Mouse (Mus musculus) brain, embryonic 18.5 days (tissue): ENCODE measurements at regions not wholly inside any gene's neighbourhood (a gene's known extent, or its start where the extent isn't known, plus 50 kb on each side); places are given as distances from the start of the nearest gene placed in this dataset.

Source experiments
- DNase-seq: peaks from one replicate; pipeline ENCODE4 v3.0.0-alpha.2; 2012; ENCODE audit warnings: low read depth, low spot score

GRCm38 (mm10) chr3:148659024-148659423 lies 331.3 kb downstream of the Adgrl2 start:
- no peak for DNase-seq

DNA sequence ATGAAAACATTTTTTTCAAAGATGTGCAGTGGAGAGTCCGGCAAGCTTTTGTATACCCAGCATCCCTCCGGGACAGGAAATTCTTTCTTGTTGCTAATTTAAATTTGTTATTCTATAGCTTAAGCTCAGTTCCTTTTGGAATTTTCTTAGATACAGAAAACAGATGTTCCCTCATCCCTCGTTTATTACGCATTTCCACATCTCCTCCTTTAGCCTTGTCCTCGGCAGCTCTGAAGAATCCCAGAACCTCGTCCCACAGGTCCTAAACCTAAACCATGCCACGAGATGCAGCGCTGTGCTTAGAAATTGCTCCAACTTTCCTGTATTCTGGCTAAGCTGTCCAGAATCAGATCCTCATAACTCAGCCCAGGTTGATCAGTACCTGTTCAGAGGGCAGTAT lies 332.0 kb downstream of the Adgrl2 start:
- DNase-seq = no peak

- DNase-seq = no peak
These were observed 334.2 kb downstream of the Adgrl2 start for GRCm38 (mm10) chr3:148656187-148656586.

- DNase-seq = no peak
These were observed 340.1 kb downstream of the Adgrl2 start for GRCm38 (mm10) chr3:148650241-148650640.

- DNase-seq = no peak
These were observed 345.4 kb downstream of the Adgrl2 start for GRCm38 (mm10) chr3:148644924-148645323.

DNA sequence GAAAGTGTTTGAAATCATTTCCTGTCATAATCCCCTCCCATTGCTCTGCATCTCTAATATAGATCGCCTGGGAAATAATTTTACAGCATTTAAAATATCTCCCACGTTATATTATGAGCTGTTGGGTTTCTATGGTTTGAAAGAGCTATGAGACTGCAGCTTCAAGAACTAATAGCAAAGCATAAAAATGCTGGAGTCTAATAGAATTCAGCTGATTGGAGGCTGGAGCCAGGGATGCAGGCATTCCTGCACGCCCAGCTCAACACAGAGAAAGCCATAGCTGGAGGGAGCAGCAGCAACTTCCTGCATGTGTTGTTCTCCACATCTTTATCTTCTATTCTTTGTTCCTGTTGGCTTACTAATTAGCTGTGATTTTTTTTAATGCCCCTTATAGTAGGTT lies 348.8 kb downstream of the Adgrl2 start:
- DNase-seq = no peak

DNA sequence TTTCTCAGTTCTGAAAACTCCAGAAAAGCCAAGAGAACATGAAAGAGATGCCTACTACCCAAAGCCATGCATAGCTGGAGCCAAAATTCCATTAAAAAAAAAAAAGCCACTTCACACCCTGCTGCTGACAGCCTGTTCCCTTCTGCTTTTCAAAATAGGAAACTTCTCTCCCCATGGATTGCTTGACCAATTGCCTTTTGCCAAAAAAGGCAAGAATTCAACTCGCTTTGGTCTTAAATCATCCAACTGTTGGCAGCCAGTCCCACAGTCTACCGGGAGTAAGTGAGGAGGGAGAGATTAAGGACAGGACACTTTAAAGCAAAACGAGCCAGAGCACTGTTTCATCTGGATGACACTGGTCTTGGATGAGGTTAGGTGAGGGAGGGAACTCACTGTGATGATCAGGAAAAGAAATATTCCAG lies 349.7 kb downstream of the Adgrl2 start:
- DNase-seq = no peak

GRCm38 (mm10) chr3:148635101-148635500 lies 355.3 kb downstream of the Adgrl2 start:
- DNase-seq = no peak

GRCm38 (mm10) chr3:148634352-148634751 lies 356.0 kb downstream of the Adgrl2 start:
- no peak for DNase-seq

DNA sequence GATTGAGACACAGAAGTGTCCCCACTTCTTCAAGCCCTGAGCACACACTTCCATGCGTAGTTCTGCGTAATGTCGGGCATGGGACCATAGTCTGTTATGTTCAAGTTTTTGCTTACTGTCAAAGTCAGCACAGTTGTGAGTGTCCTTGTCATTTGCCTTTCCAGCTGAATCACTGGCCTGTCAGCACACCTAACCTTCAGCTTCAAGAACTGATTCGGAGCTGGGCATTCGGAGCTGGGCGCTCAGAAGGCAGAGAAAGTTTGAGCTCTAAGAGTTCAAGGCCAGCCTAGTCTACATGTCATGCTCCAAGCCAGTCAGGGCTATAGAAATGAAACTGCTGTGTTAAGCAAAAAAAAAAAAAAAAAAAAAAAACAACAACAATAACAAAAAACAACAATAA lies 357.1 kb downstream of the Adgrl2 start:
- DNase-seq = no peak

DNA sequence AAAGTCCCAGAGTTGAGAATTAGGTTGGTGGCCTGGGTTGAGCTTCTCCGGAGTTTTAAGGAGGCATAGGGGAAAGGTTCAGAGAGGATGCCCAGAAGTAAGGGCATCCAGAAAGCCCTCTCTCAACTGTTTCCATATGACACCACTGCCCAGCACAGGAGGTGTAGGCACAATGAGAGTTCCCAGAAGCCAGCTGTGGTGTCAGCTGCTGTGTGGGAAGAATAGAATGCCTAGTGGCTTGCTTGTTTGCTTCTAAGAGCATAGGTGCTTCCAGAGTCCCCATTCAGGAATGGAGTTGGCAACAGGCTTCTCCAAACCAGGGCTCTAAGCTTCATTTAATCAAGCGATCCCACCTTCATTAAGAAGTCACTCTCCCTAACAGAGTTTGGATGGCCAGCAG lies 357.9 kb downstream of the Adgrl2 start:
- no peak for DNase-seq

DNA sequence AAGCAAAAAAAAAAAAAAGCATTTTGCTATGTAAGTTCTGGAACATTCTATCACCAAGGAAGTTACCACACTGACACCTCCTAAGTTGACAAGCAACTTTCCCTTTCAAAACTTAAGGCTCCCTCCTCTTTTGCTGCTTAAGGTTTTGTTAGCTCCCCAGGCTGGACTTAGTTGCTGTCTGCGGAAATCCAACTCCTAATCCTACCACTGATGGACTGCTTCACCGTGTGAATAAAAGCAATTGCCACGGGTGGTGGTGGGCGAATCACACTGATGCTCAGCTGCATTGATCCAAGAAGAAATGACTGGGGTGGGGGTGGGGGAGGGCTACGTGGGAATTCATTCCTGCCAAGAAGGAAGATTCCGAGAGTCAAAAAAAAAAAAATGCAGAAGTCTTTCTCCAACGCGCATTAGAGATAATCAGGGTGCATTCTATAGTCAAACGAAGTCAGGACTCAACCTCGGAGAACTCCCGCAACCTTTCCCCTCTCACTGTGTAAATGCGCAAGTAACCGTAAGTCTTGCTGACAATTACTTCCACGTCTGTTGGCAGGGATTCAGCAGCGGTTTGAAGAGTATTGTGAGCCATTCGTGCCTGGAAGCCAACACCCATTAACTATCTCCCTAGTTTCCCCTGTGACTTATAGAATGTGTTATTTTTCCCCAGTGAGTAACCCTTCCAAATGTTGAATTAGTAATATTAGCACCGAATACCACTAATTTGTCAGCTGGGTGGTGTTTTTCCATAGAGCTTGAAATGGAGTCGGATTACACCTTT lies 358.8 kb downstream of the Adgrl2 start:
- no peak for DNase-seq

GRCm38 (mm10) chr3:148630865-148631264 lies 359.5 kb downstream of the Adgrl2 start:
- no peak for DNase-seq

GRCm38 (mm10) chr3:148614971-148615671 lies 375.2 kb downstream of the Adgrl2 start:
- DNase-seq = no peak

GRCm38 (mm10) chr3:148613443-148613842 lies 376.9 kb downstream of the Adgrl2 start:
- no peak for DNase-seq

- DNase-seq = no peak
These were observed 387.1 kb downstream of the Adgrl2 start for GRCm38 (mm10) chr3:148603276-148603675.

GRCm38 (mm10) chr3:148602730-148603255 lies 387.6 kb downstream of the Adgrl2 start:
- no peak for DNase-seq

DNA sequence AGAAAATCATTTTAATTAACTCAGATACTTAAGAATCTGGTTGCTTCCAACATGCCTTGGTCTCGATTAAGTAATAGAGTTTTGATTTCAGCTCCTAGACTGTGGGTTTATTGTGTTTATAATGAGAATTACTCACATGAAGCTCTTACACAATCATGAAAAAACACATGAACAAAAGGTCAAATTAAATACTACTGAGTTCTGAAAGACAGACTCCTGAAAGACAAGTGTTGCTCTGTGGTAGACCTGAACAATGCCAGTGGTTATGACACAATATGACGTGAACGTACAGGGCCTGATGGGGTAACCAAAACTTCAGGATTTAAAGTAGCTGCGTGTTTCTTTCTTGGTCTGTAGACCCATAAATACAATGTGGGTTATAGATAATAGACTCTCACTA lies 394.8 kb downstream of the Adgrl2 start:
- no peak for DNase-seq

DNA sequence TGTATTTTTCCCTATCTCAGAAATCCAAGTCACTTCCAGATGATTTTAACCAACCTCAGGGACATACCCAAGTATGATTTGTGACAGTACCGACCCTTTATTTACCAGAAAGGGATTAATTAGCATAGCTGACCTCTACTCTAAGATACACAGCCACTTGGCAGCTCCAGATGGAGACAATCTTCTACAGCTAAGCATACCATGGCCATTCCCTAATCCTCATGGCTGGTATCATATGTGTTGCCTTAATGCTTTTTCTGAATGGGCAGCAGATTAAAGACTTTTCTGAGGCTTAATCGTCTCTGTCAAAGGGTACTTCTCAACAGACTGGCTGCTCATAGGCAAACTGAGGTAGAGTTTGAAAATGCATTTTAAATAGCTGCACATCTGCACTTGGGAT lies 400.8 kb downstream of the Adgrl2 start:
- DNase-seq = no peak

DNA sequence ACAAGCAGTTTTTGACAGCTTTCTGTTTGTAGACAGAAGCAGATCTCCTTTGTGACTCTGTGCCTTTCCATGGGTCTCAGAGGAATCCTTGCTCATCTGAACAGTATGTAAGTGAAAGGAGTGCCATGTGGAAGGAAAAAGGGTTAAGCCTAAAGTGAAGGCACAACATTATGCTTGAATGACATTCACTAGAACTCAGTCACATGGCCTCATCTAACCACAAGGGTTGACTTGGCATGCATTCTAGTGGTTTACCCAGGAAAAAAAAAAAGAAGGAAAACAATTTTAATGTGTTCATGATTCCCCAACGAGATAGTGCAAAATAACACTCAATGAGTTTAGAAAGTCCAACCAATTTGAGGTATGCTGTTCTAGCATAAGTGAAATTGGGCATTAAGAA lies 414.6 kb downstream of the Adgrl2 start:
- DNase-seq = no peak

DNA sequence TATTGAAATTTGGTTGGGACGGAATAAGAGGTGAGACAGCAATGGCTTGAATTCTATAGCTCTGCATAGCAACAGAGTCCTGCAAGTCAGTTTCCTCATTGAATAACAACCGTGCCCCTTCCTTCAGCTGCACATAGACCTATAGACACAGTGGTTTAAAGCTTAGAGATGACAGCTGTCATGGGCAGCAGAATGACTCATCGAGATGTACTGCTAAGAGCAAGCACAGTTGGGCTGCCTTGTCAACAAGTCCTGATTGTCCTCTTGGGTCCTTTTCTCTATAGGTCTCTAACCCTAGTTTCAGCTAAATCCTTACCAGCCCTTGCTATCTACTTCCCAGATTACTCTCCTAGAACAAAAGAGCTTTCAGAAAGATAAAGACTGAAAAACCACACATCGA lies 417.9 kb downstream of the Adgrl2 start:
- no peak for DNase-seq

DNA sequence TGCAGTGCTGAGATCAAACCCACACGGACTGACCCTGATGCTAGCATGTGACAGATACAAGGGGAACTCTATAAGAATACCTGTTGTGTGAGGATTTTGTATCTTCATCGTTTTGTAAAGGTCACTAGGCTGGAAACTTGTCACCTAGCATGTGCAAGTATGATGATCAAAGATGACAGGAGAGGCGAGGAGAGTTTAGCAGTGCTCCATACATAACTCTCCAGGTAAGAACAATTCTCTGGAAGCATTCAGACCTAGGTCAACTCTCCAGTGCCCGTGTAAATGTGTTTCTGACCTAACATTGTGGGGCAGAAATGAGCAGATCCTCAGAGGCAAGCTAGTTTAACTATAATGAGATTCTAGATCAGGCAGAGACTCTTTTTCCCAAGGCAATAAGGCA lies 425.6 kb downstream of the Adgrl2 start:
- DNase-seq = no peak

- DNase-seq = no peak
These were observed 429.1 kb downstream of the Adgrl2 start for GRCm38 (mm10) chr3:148561211-148561610.
